In the genomic region with DNA sequence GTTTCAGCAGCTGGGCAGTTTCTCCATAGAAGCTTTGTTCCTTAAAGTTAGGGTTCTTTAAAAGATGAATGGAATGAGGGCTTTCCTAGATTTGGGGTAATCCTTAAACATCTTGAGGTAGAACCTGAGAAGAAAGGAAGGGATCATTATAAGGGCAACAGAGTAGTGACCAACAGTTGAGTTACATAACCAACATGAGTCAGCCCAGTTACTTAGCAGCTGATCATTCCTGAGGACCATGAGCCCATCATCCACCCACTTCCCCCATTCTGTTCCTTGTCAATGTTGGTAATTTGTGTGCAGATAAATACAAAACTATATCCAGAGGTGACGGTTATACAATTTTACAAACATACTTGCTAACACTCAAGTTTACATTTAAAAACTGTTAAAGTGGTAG, we compare ENCODE assay signal across 23 mouse cellular contexts. TPM values are rescaled to one million over a fixed set of nuclear protein-coding genes. Genes with fewer than 3 reads are reported as not detected.
DNase-seq lines count a peak whose midpoint lies in the region; ATAC-seq lines count a peak whose summit lies in the region.
"Had no signal": no experiment of that assay in that cellular context is flagged by ENCODE, and none has a peak within 500 bp of the region (broad histone marks: within the 10 kb centered on the region; RNA-seq: fewer than 3 reads in every experiment).

No protein-coding gene starts in this region.

- DNase-seq in 416B (ENCODE audit: low read depth), result peak; percentile 42
- DNase-seq in NIH3T3 (ENCODE audit: low read depth), result peak; percentile 38
- no peak for DNase-seq in MN1 (ENCODE audit: low spot score)
- no peak for DNase-seq in thymus, adult 18-20 months
- DNase-seq in kidney, postnatal 25 days, result no peak
- DNase-seq: B cell, adult 2 months; cerebellum, adult 11-12 months; cerebellum, adult 8-10 months; cerebellum, postnatal 10 days; cerebellum, postnatal 36 days; embryo, embryonic 11 days; forebrain, postnatal 0 days; gastrocnemius, postnatal 36 days; heart, adult 11 months had no signal

- ATAC-seq in granulocyte monocyte progenitor cell, adult 5-6 weeks (replicated peaks; ENCODE audit: poor library complexity, severe bottlenecking), result peak; percentile 59
- ATAC-seq in megakaryocyte progenitor cell, adult 5-6 weeks (replicated peaks; ENCODE audit: poor library complexity), result peak; percentile 52
- ATAC-seq: forebrain, embryonic 14.5 days; forebrain, postnatal 0 days; intestine, postnatal 0 days; Patski had no signal

RNA-seq across cellular contexts. Expression of a gene that starts 30.1 kb away (rescaled TPM):
- not detected in 2 replicates for total RNA-seq in granulocyte monocyte progenitor cell, adult 5-6 weeks (2014; fragmentation: Nextera tagmentation)
- not detected in 2 replicates for total RNA-seq in granulocyte monocyte progenitor cell, adult 5-6 weeks (2017)
- not detected in 2 replicates for total RNA-seq in megakaryocyte progenitor cell, adult 5-6 weeks (2015)
- not detected in 2 replicates for total RNA-seq in megakaryocyte progenitor cell, adult 5-6 weeks (2017)
- total RNA-seq: CH12.LX; G1E; gastrocnemius, postnatal 36 days; heart, postnatal 25 days; hematopoietic stem cell, adult 5-6 weeks had no signal

Comparison
In these comparisons a context has a peak if more than half of its experiments do, and no peak if none do; other contexts are left out.
1. DNase-seq: peak in 416B (single experiment) and NIH3T3 (single experiment); none in MN1 (single experiment), thymus, adult 18-20 months (0 of 2) and kidney, postnatal 25 days (0 of 2).